In the genomic region with DNA sequence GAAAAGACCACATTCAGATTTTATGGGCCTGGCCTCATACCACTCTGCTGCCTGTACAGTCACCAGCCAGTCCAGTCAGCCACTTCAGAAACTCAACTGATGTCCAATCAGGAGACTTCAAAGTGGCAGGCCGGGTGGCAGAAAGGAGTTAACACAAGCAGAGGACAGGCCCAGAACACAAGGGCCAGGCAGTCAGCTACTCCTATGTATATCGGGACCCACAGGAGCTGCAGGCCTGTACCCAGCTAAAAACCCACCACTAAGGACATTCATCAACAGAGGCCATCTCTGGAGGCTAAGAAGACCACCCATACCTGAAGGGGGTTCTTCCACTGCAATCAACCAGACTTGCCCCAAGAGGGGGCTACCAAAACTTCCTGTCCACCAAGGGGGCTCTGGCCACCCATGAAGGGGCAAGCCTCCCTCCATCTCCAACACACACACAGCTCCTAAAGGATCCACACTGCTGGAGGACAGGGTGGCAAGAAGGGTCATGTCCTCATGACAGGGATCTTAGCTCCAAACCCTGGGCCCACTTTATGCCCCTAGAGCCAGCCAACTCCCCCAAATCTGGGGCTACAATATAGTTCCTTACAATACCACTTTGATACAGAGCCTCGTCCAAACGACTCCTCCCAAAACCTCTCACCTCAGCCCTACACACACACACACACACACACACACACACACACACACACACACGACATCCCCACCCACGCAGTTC, we compare ENCODE assay signal across 8 mouse cellular contexts. TPM values are rescaled to one million over a fixed set of nuclear protein-coding genes. Genes with fewer than 3 reads are reported as not detected.
DNase-seq lines count a peak whose midpoint lies in the region; ATAC-seq and TF ChIP-seq lines count a peak whose summit lies in the region.

No protein-coding gene starts in this region.

- no peak for DNase-seq in layer of hippocampus, adult 2 months (ENCODE audit: low spot score in 2 of 2)
- no peak for DNase-seq in layer of hippocampus, adult 11-12 months (ENCODE audit: low spot score)
- DNase-seq in heart, postnatal 4 days, result peak; percentile 39
- no peak for DNase-seq in urinary bladder, adult 18-20 months (ENCODE audit: low spot score in 2 of 2)
- DNase-seq in c-Kit-positive CD71-positive TER-119-positive erythroid progenitor cells, embryonic 14.5 days (ENCODE audit: low spot score), result no peak

- H3K4me2 ChIP-seq in lung, embryonic 16.5 days (ENCODE audit: low read depth, low read length), result peak overlapping the region; percentile 95
- peak overlapping the region; percentile 83 for H3K4me2 ChIP-seq in stomach, embryonic 16.5 days (ENCODE audit: low read depth, low read length)

- H3K9me3 ChIP-seq in lung, embryonic 16.5 days (ENCODE audit: control insufficient read depth, low read length), result no peaks in the 10 kb centered on the region
- no peaks in the 10 kb centered on the region for H3K9me3 ChIP-seq in stomach, embryonic 16.5 days (replicated peaks; ENCODE audit: control insufficient read depth, low read length)

- no peaks in the 10 kb centered on the region for H3K27me3 ChIP-seq in lung, embryonic 16.5 days (ENCODE audit: control insufficient read depth, insufficient read depth, low read depth, low read length)
- no peaks in the 10 kb centered on the region for H3K27me3 ChIP-seq in stomach, embryonic 16.5 days (ENCODE audit: control insufficient read depth, insufficient read depth, low read length)

- peak overlapping the region; percentile 99 for H3K9ac ChIP-seq in lung, embryonic 16.5 days (ENCODE audit: low read length)
- H3K9ac ChIP-seq in stomach, embryonic 16.5 days (ENCODE audit: low read length), result peak overlapping the region; percentile 100

- TF ChIP-seq CTCF in layer of hippocampus, adult 2 months (conservative IDR thresholded peaks at IDR 0.05), result no peak

- H3K36me3 ChIP-seq in lung, embryonic 16.5 days (ENCODE audit: control insufficient read depth, insufficient read depth, low read length), result no peaks in the 10 kb centered on the region
- no peaks in the 10 kb centered on the region for H3K36me3 ChIP-seq in stomach, embryonic 16.5 days (ENCODE audit: control insufficient read depth, insufficient read depth, low read length)

- peak overlapping the region; percentile 48 for H3K27ac ChIP-seq in layer of hippocampus, adult 2 months
- H3K27ac ChIP-seq in brown adipose tissue, adult 24 weeks (replicated peaks; ENCODE audit: low read depth, low read length), result no peak overlapping the region
- peak overlapping the region; percentile 99 for H3K27ac ChIP-seq in lung, embryonic 16.5 days (ENCODE audit: low read length)
- H3K27ac ChIP-seq in stomach, embryonic 16.5 days (ENCODE audit: low read length), result peak overlapping the region; percentile 98

- peaks cover 10% of the 10 kb centered on the region for H3K4me1 ChIP-seq in brown adipose tissue, adult 24 weeks (ENCODE audit: control insufficient read depth, insufficient read depth, insufficient read length, low read length)
- H3K4me1 ChIP-seq in lung, embryonic 16.5 days (replicated peaks; ENCODE audit: control insufficient read depth, insufficient read depth, low read length), result peaks cover 38% of the 10 kb centered on the region
- H3K4me1 ChIP-seq in stomach, embryonic 16.5 days (ENCODE audit: control insufficient read depth, insufficient read depth, low read length), result peaks cover 29% of the 10 kb centered on the region

- 2% methylated on average over 6 of the region's 6 CpGs for WGBS in lung, embryonic 16.5 days
- WGBS in stomach, embryonic 16.5 days, result 3% methylated on average over 6 of the region's 6 CpGs

- peak overlapping the region; percentile 96 for H3K4me3 ChIP-seq in layer of hippocampus, adult 2 months
- peak overlapping the region; percentile 91 for H3K4me3 ChIP-seq in brown adipose tissue, adult 24 weeks (ENCODE audit: insufficient read depth, low read depth, low read length)
- H3K4me3 ChIP-seq in lung, embryonic 16.5 days (ENCODE audit: low read length), result peak overlapping the region; percentile 85
- H3K4me3 ChIP-seq in stomach, embryonic 16.5 days (replicated peaks; ENCODE audit: low read length), result peak overlapping the region; percentile 87

- ATAC-seq in lung, embryonic 16.5 days (ENCODE audit: low read depth), result peak; percentile 4; the same call in 1 of the 2 replicates
- no peak for ATAC-seq in stomach, embryonic 16.5 days (ENCODE audit: insufficient read depth, low FRiP score)

RNA-seq across cellular contexts. Expression of gene Zfp362, which starts 1.3 kb away (rescaled TPM):
- total RNA-seq in layer of hippocampus, adult 2 months (2021), result 10 to 100 TPM; 25.8 to 26.8 TPM
- 6.6 and 8.2 TPM in 2 replicates for polyA plus RNA-seq in brown adipose tissue, adult 24 weeks (2012; ENCODE audit: insufficient read depth, insufficient read length, missing spikeins)
- 10 to 100 TPM; 33.9 to 34.4 TPM for total RNA-seq in heart, postnatal 4 days (2021)
- 32.2 and 33.6 TPM in 2 replicates for polyA plus RNA-seq in lung, embryonic 16.5 days (2015; fragmentation: Nextera tagmentation; extraction: Ambion mirVana)
- polyA plus RNA-seq in stomach, embryonic 16.5 days (2015; fragmentation: Nextera tagmentation; extraction: Ambion mirVana), result 24.6 and 26.0 TPM in 2 replicates

RNA-seq across cellular contexts. Expression of gene A3galt2, which starts 49.4 kb away (rescaled TPM):
- under 1 TPM; 0.20 to 0.26 TPM for total RNA-seq in layer of hippocampus, adult 2 months (2021)
- polyA plus RNA-seq in brown adipose tissue, adult 24 weeks (2012; ENCODE audit: insufficient read depth, insufficient read length, missing spikeins), result not detected in 2 replicates
- under 1 TPM; 0.20 to 0.36 TPM for total RNA-seq in heart, postnatal 4 days (2021)
- polyA plus RNA-seq in lung, embryonic 16.5 days (2015; fragmentation: Nextera tagmentation; extraction: Ambion mirVana), result 0.16 and 0.30 TPM in 2 replicates
- polyA plus RNA-seq in stomach, embryonic 16.5 days (2015; fragmentation: Nextera tagmentation; extraction: Ambion mirVana), result 0.10 TPM in 2 replicates
